Mouse (Mus musculus) layer of hippocampus, postnatal 25 days (tissue): Measurements from ENCODE around the gene Rhobtb1. TPM values are rescaled to one million over a fixed set of nuclear protein-coding genes. Genes with fewer than 3 reads are reported as not detected.

Experiments
- DNase-seq, 2 experiments: peaks; one replicate each; pipeline ENCODE4 v3.0.0; 2022; ENCODE audit warnings: mixed read lengths in 2 of 2, low spot score in 1 of 2; ENCODE audit errors: extremely low spot score in 1 of 2
- total RNA-seq, 2 experiments: library from RNA; stranded (reverse); gene quantifications; 2 replicates each; pipeline ENCODE4 v1.2.3; 2021

The Rhobtb1 gene
- 10 to 100 TPM in 1 of 2 experiments, 1 to 10 TPM in 1; 6.8 to 10.3 TPM for total RNA-seq

DNA sequence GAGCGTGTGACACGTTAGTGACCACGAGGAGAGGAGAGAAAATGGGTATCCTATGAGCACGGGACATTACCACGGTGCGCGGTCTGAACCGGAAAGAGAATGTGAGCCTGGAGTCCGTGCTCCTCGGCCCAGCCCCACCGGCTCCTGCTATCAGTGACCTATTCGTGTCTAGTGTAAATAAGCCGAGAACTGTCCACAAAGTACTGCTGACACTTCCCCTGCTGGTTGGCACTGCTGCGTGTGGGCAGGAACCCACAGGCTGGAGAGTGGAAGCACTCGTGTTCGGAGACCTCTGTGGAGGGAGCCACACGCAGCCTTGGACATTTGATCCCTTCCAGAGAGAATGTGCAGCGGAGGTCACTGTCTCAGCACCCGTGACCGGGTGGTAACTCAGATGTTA is at the start of gene Rhobtb1:
TSS of gene Rhobtb1 (plus strand) at position 390 of the 400 bp plus-strand sequence.
- no peak for DNase-seq

DNA sequence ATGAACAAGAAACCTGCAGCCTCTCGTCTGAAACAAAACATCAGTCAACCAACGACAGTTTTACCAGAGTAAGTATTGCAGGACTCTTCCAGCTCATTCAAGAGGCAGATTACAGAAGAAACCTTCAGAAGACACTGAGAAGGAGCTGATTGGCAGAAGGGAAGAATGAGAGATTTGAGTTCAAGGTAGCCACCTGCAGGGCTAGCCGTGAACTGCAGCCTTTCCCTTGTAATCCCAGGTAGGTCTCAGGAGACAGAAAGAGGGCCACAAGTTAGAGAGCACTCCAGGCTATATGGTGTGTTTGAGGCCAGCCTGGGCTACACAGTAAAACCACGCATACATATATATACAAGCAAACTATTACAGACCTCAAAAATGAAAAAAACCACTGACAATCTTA is 49.2 kb upstream of the Rhobtb1 start:
- peak; percentile 18 to 59 for DNase-seq

DNA sequence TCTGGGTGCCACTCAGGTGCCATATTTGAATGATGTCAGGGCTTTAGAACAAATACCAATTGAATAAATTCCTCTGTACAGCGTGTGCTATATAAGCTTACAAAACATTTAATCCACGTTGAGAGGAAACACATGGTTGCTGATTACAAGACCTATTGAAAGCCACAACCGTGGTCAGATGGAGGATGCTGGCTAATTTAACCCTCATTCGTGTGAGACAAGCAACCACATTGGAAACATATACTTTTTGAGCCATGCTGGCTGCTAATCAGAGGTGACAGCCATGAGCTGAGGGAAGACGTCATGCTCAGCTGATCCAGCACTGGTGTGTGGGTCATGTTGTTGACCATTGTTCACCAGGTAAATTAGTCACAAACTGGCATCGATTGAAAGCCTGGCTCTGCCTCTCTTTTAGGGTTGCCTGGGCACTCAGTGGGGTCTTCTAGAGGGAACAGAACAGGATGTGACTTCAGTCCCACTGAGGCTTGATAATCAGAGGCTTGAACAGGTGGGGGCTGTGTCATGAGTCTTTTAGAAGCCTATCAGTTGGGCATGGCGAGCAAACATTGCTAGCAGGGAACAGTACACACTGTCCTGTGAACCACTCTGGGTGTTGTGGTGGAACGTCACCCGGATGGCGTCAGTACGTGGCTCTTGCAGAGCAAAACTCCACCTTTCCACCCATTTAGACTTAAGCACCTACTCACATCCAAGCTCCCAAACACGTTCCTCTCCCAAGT is 46.9 kb upstream of the Rhobtb1 start:
- no peak for DNase-seq

DNA sequence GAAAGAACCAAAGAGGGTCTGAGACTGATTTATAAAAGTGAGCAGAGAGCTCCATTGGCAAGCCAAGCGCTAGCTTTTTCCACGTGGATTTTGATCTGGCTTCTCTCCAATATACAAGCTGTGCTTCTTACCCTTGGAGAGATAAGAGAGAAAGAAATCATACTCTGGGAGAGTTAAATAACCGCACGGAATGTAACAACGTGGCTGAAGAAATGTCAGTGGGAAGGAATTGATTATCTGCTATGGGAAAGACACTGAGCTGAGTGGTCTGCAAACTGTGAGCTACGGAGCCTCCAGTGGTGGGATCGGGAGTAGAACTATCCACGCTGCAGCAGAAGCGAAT is 46.4 kb upstream of the Rhobtb1 start:
- DNase-seq: no peak

DNA sequence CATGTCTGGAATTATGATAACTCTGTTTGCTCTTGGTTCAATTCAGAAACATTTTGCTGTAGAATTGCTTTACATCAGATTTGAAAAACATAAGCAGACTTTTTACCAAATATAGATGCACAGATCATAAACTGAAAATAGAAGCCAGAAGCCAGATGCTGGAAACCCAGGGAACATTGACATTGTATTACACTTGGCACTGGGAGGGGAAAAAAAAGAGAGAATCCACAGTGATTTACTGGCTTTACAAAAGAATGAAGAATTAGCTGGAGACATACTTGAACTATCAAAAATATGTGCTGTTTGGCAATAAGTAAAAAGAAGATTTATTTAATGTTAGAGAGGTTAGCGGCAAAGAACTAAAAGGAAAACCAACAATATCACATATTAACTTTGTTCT is 44.4 kb upstream of the Rhobtb1 start:
- no peak for DNase-seq

DNA sequence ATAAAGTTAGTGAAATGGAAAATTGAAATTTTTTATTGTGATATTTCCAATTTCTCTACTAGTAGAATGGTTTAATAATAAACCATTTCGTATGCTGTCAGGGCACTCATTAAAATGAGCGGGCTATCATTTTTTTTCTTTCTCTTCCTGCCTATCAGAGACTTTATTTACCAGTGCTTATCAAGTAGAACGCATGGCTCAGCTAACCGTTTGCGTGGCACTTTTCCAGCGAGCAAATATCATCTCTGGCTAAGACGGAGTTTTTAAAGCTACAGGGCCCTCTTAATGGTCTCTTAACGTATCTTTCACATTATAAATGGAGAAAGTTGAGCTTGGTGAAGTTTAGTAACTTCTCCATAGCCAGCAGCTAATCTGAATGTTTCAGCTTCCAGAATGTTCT is 44.0 kb upstream of the Rhobtb1 start:
- no peak for DNase-seq

DNA sequence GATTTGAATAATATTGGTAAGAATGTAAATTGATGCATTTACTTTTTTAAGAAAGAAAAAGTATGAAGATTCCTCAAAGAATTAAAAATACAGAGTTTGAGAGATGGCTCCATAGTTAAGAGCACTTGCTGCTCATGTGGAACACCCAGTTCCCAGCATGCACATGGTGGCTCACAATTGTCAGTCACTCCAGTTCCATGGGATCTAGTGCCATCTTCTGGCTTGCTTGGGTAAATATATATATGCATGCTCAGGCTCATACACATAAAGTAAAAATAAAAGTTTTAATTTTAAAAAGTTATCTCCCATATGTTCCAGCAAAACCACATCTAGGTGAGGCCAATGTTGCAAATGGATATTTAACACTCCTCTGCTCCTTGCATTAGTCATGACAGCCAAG is 36.9 kb upstream of the Rhobtb1 start:
- no peak for DNase-seq

DNA sequence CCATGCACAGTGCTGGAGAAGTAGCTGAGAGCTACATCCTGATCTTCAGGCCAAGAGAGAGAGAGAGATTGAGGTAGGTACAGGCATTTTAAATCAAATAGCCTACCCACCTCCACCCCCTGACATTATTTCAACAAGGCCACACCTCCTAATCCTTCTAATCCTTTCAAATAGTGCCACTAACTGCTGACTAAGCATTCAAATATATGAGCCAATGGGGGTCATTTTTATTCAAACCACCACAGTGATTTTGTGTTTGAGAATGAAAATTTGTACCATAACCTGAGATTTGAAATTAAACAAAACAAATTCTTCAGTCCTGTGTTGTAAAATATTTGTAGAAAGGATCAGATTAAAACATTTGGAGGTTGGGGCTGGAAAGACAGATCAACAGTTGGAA is 33.2 kb upstream of the Rhobtb1 start:
- DNase-seq: no peak

DNA sequence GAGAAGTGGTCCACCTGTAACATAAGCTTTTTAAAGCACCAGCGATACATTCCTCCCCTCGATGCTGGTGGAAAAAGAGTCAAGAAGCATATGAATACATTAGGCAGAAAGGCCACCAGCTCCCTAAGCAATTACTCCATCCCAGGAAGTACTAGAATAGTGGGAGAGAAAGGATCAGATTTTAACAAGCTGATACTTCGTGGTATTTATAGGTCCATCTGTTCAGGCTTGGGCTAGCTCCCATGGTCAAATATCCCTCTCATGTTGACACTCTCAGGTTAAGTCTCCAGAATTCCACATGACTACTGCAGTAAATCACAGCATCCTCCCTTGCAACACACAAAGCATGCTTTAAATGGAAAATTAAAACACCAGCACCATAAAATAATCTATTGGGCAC is 32.3 kb upstream of the Rhobtb1 start:
- no peak for DNase-seq

DNA sequence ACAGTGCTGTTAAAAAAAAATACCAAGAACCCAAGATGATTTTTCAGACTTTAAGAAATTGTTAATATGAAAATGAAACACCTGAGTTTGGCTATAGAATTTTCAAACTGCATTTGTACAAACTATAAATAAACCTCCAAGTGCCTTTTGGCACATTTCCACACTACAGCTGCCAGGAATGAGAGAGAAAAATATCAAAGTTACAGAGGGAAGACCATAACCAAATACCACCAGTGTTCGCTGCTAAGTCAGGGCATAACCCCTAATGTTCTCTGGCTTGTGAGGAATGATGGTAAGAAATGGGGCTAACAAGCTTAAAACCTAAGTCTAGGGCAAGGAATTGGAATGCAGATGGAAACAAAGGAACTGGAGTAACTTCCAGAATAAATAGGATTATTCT is 31.8 kb upstream of the Rhobtb1 start:
- no peak for DNase-seq

DNA sequence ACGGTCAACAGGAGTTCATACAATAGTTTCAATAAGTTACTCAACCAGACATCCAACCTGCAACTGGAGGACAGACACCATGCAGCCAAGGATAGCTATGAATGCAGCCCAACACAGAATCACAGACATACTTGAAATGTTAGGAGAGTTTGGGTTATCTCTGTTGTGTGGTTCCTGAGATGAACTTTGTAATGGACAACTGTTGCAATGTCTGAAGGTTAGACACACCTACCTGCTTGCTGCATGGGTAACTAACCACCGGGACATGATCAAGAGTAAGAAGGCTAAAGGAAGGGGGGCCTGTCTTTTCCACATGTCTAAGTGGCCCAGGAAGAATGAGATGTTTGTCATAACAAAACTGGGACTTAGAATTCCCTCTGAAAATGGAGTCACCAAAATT is 24.7 kb upstream of the Rhobtb1 start:
- DNase-seq: no peak

DNA sequence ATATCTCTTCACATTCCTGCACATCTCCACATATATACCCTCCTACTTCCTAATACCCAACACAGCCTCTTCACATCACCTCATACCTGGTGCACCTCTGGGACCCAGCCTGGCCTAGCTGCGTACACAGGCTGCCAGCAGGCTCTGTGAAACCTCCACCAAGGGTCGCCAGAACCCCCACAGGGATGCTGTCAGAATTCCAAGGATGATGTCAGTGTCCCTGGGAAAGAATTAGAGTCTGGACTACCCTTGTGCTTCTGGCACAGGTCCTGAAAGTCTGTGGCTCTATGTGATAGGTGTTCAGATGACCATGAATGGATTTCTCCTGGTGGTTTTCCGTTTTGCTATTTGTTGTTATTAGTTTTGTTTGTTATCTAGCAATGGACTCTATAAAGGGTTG is 22.7 kb upstream of the Rhobtb1 start:
- DNase-seq: no peak

DNA sequence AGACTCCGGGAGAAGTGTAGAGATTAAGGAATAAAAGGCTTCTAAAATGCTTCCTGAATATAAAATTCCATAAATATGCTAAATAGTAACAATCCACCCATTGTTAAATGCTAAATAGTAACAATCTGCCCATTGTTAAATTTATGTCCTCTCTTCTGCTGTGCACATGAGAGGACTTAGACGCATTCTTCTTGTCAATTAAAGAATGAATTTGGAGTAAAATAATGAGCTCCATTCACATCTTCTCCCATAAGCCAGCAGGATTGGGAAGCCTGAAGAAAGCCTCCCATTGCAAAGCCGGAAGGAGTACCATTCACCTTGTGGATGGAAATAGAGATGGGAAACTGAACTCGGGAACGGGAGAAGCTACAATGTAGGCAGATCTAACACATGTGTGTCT is 20.6 kb upstream of the Rhobtb1 start:
- no peak for DNase-seq

DNA sequence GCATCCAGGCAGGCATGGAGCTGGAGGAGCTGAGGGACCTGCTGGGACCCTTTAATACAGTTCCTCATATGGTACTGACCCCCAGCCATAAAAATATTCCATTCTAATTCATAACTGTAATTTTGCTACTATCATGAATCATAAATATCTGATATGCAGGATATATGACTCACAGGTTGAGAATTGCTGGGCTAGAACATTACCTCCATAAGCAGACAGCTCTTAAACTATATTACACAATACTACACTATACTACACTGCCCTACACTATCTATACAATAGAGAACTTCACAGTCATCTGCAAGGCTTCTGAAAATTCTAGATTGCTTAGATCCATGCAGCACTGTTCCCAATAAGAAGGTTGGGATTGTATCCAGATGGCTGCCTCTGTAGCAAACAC is 16.9 kb upstream of the Rhobtb1 start:
- DNase-seq: no peak

DNA sequence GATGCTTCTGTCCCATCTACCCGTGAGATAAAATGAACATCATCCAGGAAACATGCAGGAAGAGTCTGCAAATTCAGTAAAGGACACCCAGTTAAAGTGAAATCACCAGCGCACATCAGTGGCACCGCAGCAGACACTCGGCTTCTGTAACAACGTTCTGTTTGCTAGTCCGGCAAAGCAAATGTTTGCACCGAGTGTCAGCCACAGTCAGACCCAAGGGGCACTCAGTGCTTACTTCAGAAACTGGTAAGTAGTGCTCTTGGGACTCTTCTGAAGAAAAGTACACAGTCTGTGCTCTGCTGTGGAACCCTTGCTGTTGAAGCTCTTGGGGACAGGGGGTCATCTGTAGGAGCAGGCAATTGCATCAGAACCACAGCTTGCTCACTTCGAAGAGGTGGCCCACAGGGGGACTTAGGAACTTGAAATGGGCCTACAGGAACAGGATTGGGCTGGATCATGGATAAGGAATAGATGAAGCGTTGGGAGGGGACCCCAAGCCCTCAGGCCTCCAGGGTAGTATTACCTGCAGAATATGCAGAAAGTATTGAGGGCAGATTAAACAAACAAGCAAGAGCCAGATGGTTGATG is 14.9 kb upstream of the Rhobtb1 start:
- DNase-seq: no peak

DNA sequence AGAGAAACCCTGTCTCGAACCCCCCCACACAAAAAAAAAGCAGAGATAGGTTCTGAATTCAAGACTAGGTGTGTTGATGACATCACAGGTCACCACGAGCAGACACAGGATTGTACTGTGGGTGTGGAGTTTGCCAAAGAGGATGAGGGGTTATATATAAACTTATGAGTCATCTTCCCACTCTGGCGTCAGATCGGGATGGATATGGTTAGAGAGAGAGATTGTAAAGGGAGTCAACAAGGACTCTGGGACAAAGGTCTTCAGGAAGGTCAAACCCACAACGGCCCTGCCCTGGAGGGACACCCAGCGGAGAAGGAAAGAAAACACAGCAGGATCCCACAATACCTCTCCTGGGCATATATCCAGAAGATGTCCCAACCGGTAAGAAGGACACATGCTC is 2.0 kb upstream of the Rhobtb1 start:
- DNase-seq: no peak

DNA sequence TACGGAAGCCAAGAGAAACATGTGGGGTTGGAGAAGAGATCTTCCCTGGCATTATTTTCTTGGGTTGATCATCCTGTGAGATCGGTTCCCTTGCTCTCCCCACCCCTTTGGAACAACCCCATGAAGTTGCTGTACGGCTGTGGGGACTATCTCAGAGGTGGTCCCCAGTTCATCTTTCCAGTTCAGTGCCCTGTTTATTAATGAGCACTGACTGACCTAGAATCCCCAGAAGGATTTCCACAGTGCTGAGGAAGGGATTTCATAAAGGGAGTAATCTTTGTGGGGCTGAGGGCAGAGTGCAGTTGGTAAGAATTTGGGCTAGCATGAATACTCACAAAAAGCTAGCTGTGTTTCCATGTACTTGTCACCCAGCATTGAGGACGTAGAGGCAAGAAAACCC is 1.7 kb downstream of the Rhobtb1 start:
- no peak for DNase-seq

DNA sequence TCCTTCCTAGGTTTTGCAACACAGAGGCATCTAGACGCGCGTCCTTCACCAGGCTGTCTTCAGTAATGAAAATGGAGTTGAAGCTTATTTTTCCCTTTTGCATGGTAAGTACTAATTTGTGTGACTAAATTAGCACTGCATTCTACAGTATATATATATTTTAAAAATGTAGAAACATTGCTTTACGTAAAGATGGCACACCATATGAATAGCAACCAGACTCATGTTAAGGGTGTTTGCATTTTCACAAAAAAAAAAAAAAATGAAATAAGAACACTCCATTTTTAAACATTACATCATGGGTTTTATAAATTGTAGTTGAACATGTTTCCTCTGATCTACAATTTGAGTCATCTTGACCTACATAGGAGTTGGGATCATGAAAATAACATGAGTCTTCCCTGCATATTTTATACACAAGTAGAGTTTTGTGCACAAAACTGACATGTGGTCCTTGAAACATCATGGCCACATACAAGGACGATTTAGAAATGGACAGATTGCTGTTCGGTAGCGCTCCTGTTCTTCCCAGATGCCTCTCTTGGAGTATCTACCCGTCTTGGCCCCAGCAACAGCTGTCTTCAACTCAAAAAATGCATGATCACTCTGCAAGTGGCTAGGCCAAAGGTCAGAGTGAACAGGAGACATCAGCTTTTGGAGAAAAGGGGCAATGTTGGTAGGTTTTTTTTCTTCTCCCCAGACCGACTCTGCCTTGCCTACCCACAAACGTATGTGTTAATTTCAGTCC is 4.4 kb downstream of the Rhobtb1 start:
- no peak for DNase-seq

DNA sequence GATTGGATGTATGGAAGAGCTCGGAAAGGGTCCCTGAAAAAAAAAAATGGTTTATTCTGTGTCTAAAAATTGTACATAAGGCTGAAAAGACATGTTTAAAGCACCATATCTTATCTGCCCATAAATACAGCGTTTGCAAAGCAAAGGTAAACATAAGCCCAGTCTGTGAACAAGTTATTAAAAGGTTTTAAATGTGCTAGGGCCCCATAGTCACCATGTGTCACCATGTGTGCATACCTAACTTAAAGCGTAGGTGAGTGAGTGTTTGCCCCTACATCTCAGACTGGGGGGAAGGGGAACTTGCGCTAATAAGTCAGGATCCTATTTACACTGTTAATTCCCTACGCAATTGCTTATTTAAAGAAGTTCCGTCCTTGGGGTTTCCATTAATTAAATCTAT is 5.2 kb downstream of the Rhobtb1 start:
- DNase-seq: no peak

DNA sequence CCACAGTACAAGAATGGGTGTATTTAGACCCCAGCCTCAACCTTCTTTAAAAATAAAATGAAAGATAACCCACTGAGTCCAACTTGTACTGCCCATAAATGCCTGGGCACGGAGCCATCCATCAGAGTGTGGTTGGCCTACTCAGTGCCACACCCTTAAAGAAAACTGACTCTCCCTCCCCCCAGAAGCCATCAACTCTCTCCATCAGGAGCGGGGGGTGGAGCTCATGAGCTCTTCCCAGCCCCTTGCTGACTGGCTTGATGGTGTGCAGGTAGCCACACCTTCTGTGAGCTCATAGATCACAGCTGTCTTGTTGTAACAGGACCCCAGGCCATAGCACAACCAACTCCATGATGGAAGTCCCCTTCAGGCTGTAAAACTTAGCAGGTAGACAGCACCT is 6.2 kb downstream of the Rhobtb1 start:
- no peak for DNase-seq

DNA sequence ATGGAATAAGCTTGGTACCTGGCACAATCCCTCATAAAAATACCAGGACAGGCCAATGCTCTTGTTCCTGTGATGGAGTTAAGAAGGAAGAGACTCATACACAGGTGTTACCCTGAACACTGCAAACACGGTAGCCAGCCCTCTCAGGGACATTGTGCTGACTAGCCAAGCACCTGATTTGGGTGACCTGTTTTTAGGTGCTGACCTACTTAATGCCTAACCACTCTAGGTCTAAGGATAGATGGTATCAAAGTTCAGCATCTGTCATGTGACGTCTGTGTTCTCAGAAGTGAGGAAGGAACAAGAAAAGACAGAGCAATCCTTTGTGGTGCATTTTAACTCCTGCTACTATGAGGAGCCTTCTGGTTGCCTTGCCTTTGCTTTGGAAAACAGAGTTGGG is 9.6 kb downstream of the Rhobtb1 start:
- no peak for DNase-seq

DNA sequence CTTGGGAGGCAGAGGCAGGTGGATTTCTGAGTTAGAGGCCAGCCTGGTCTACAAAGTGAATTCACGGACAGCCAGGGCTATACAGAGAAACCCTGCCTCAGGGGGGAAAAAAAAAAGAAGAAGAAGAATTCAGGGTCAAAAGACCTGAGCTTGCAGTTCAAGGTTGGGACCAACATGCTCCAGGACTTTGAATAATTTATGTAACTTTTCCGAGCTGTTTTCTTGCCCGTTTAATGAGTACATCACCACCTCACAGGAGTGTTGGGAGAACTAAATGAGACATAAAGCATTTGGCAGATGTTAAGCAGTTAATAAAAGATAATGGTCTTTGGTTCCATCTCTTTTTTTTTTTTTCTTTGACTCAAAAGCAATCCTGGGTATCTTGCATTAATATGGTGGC is 10.3 kb downstream of the Rhobtb1 start:
- no peak for DNase-seq
